Mouse (Mus musculus): Measurements from ENCODE around the gene Fndc10. TPM values are rescaled to one million over a fixed set of nuclear protein-coding genes. Genes with fewer than 3 reads are reported as not detected.

Gene Fndc10
- polyA plus RNA-seq, 1 experiment from 2014 or later = 16.5 TPM

DNA sequence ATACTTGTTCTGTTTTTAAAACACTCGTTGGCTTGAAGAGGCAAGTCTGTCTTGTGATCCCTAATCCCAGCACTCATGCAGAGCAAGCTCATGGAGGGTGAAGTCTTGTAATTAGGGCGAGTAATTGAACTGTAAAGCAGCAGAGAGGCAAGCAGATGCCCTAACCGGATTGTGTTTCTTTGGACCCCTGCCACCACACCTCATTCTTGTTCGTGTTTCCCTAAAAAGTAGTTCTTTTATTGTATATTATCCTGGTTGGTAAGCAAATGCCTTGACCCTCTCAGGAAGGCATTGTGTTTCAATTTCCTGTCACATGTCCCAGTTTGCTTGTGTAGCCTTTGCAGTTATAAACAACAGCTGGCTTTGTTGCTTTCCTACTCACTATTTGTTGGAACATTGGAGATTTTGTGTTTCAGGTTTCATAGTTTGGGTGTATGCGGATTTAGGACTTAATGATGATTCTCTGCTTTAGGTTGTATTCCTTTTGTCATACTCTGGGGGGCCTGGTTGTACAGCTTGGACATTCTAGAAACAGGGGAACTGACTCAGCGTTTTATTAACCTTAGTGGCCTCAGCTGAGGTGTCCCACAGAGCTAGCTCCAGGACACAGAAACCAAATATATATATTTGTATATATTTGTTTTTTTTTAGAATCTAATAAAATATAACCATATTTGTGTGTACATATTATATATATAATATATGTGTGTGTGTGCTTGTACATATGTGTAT is 16.5 kb downstream of the Fndc10 start:
- 63% methylated on average over 6 of the region's 6 CpGs for WGBS
- Histone ChIP-seq H3K9ac (no peak overlapping the region), H3K27me3 (no peaks in the 10 kb centered on the region), H3K27ac (replicated peaks) (peak overlapping the region; percentile 42), H3K36me3 (peaks cover 14% of the 10 kb centered on the region), H3K4me2 (no peak overlapping the region), H3K4me3 (no peak overlapping the region), H3K9me3 (no peaks in the 10 kb centered on the region), H3K4me1 (replicated peaks) (peaks cover 36% of the 10 kb centered on the region)
- ATAC-seq (ENCODE audit: low read depth) = no peak

DNA sequence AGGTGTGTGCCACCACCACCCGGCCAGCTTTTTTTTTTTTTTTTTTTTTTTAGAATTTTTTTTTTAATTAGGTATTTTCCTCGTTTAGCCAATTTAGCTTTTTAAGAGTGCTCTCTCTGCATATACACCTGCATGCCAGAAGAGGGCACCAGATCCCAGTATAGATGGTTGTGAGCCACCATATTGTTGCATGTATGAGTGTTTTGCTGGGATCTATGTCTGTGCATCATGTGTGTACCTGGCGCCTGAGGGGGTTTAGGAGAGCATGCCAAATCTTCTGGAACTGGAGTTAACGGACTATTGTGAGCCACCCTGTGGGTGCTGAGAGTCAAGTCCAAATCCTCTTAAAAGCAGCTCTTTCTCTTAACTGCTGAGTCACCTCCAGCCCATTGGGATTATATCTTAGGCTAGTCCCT is 27.5 kb downstream of the Fndc10 start:
- Histone ChIP-seq H3K4me2 (no peak overlapping the region), H3K36me3 (peaks cover 23% of the 10 kb centered on the region), H3K27me3 (no peaks in the 10 kb centered on the region), H3K27ac (replicated peaks) (no peak overlapping the region), H3K4me1 (replicated peaks) (no peaks in the 10 kb centered on the region), H3K9ac (no peak overlapping the region), H3K9me3 (no peaks in the 10 kb centered on the region), H3K4me3 (no peak overlapping the region)
- WGBS = 53% methylated on average over 4 of the region's 4 CpGs
- peak; percentile 40; the same call in 1 of the 2 replicates for ATAC-seq (ENCODE audit: low read depth)

DNA sequence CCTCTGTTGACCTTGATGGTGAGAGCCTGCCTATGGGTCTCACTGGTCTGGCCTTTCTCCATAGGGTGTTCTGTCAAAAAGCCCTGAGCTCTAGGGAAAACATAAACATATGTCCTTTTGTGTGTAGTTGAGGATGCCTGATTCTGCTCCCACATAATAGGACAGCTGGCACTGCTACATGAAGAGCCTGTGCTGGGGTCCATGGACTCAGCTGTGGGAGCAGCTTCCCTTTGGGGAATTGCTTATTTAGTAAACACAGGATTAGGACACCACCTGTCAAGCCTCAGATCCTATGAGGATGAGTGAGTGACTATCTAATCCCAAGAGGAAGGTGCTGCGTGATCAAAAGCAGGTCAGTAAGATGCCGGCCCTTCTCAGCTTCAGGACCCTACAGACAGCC is 33.9 kb downstream of the Fndc10 start:
- Histone ChIP-seq H3K27me3 (no peaks in the 10 kb centered on the region), H3K4me1 (replicated peaks) (peaks cover 7% of the 10 kb centered on the region), H3K9ac (no peak overlapping the region), H3K4me2 (no peak overlapping the region), H3K36me3 (peaks cover 30% of the 10 kb centered on the region), H3K4me3 (no peak overlapping the region), H3K9me3 (no peaks in the 10 kb centered on the region), H3K27ac (replicated peaks) (peak overlapping the region; percentile 38; the same call in 1 of the 2 replicates)
- WGBS = 62% methylated on average over 2 of the region's 2 CpGs
- no peak for ATAC-seq (ENCODE audit: low read depth)

DNA sequence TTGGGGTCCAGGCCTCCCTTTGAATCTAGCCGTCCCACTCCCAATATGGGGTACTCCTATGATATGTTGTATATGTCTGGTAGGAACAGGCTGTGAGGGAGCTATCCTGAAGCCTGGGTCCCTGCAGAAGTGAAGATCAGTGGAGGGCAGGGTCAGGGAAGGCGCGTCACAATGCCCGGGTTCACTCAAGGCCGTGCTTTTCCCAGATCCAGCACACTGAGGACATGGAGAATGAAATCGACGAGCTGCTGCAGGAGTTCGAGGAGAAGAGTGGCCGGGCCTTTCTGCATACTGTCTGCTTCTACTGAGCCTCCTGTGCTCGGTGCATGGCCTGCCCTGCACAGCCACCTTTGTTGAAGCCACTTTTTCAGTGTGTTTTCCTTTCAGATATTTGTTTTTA is 39.1 kb downstream of the Fndc10 start:
- 89% methylated on average over 10 of the region's 10 CpGs for WGBS
- H3K4me1 ChIP-seq (replicated peaks) = peaks cover 45% of the 10 kb centered on the region

DNA sequence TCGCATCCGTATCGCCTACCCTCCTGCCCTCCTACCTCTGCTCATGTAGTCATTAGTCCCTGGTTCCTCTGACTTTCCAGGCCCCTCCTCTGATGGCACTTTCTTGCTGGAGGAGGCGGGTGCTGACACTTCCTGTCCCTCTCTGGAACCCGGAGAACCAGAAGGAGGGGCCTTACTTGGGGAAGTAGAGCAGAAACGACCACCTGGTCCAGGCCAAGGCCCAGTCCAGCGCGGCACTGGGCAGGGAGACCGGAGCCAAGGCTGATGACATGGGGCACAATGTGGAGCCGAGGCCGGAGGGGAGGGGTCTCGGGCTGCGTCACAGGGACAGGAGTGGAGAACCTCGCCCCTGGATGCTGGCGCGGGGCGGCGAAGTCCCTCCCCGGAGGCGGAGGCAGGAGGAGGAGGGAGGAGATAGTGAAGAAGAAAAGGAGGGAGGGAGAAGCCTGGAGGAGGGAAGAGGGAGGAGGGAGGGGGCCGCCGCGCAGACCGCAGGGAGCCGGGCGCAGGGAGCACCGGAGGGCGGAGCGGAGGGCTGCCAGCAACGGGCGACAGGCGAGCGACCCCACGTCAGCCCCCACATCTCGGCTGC is 40.3 kb downstream of the Fndc10 start, which contains the start of gene Tmem240:
Gene Tmem240 (plus strand): TSS at position 451 of the 592 bp plus-strand sequence.
- Histone ChIP-seq H3K4me3 (peak within 1 kb of the TSS; percentile 68), H3K27me3 (no peaks in the 10 kb centered on the region), H3K36me3 (peaks cover 43% of the 10 kb centered on the region), H3K9ac (peak within 1 kb of the TSS; percentile 95), H3K4me2 (peak within 1 kb of the TSS; percentile 95), H3K9me3 (no peaks in the 10 kb centered on the region), H3K27ac (replicated peaks) (peak within 1 kb of the TSS; percentile 96), H3K4me1 (replicated peaks) (peaks cover 45% of the 10 kb centered on the region)
- under 1% methylated on average over 31 of the region's 35 CpGs for WGBS
- peak; percentile 92 for ATAC-seq (ENCODE audit: low read depth)

More for the DNA sequence above, 39.1 kb downstream of the Fndc10 start:
- 0 out of 2 replicates have a peak overlapping the region, but pooled peaks have one; percentile 95 for H3K4me2 ChIP-seq
- H3K9me3 ChIP-seq = no peaks in the 10 kb centered on the region
- no peaks in the 10 kb centered on the region for H3K27me3 ChIP-seq
- H3K36me3 ChIP-seq = peaks cover 33% of the 10 kb centered on the region
- no peak for ATAC-seq (ENCODE audit: low read depth)
- H3K9ac ChIP-seq = 0 out of 2 replicates have a peak overlapping the region, but pooled peaks have one; percentile 95
- peak overlapping the region; percentile 96 for H3K27ac ChIP-seq (replicated peaks)
- H3K4me3 ChIP-seq = no peak overlapping the region

DNA sequence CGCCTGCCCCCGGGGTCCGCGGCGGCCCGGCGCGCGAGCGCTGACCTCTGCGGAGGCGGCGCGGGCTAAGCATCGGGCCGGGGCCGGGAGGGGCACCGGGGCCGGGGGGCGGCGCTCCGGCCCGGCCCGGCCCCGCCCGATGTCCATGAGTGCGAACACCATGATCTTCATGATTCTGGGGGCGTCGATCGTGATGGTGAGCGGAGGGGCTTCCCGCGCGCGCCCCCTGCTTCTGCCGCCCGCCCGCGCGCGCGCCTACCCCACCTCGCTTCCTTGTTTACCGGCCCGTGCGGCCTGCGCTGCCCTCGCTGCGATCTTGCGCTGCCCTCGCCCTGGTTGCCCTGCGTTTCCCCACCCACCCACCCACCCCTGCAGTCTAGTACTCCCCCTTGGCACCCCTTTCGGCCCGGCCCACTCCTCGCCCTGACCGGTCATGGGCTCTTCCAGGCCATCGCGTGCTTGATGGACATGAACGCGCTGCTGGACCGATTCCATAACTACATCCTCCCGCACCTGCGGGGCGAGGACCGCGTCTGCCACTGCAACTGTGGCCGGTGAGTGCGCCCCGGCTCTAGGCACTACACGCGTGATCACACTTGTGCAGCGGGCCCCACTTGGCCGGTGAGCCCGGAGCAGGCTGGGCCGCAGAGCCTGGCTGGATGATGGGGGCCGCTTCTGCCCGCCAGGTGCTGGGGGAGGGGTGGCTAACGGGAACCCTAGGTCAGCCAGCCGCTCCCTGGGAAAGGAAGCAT is 41.0 kb downstream of the Fndc10 start:
- peak overlapping the region; percentile 68 for H3K4me3 ChIP-seq
- H3K36me3 ChIP-seq = peaks cover 49% of the 10 kb centered on the region
- WGBS = under 1% methylated on average over 41 of the region's 79 CpGs
- peak overlapping the region; percentile 95 for H3K4me2 ChIP-seq
- peaks cover 45% of the 10 kb centered on the region for H3K4me1 ChIP-seq (replicated peaks)
- H3K27me3 ChIP-seq = no peaks in the 10 kb centered on the region
- ATAC-seq (ENCODE audit: low read depth) = peak; percentile 65
- H3K9ac ChIP-seq = peak overlapping the region; percentile 95
- H3K9me3 ChIP-seq = no peaks in the 10 kb centered on the region
- peak overlapping the region; percentile 96 for H3K27ac ChIP-seq (replicated peaks)

DNA sequence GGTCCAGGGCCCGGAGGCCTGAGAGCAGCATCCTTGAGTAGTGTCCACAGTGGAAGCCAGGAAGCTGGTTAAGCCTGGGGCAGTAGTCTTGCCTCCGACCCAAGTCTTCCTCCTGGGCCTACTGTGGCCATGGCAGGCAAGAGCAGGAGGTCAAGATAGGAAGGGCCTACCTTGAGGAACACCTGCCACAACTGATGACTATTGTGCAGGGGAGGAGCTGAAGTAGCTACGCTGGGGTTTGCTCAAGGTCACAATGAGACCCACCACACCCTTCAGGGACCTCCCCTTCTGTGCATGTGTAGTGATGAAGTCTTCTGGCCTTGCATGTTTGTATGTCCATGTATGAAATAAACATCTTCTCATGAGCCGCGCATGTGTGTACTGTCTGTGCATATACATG is 41.6 kb downstream of the Fndc10 start:
- Histone ChIP-seq H3K4me1 (replicated peaks) (peaks cover 45% of the 10 kb centered on the region), H3K9ac (peak overlapping the region; percentile 95), H3K27me3 (no peaks in the 10 kb centered on the region), H3K27ac (replicated peaks) (peak overlapping the region; percentile 96), H3K9me3 (no peaks in the 10 kb centered on the region), H3K4me3 (peak overlapping the region; percentile 68), H3K36me3 (peaks cover 56% of the 10 kb centered on the region), H3K4me2 (peak overlapping the region; percentile 95)
- no peak for ATAC-seq (ENCODE audit: low read depth)
- 72% methylated on average over 5 of the region's 5 CpGs for WGBS

DNA sequence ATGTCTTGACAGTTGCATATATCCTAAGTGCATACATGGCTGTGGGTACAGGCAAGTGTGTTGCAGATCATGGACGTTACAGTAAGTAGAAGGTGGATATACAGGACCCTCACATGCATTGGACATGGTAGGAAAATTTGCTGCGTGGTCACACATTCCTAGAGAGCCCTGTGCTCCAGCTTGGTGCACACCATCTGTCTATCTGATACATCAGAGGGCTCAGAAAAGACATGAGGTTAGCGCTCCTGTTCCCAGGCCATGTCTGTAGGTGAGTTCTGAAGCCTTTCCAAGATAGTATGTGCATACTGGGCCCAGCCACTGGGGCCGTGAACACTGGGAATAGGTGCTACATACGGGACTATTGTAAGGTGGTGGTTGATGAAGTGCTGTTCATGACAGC is 42.3 kb downstream of the Fndc10 start:
- H3K9ac ChIP-seq = peak overlapping the region; percentile 95; the same call in 1 of the 2 replicates
- WGBS = 91% methylated on average over 5 of the region's 5 CpGs
- no peak overlapping the region for H3K27ac ChIP-seq (replicated peaks)
- H3K36me3 ChIP-seq = peaks cover 58% of the 10 kb centered on the region
- H3K4me2 ChIP-seq = peak overlapping the region; percentile 95
- no peak for ATAC-seq (ENCODE audit: low read depth)
- no peaks in the 10 kb centered on the region for H3K9me3 ChIP-seq
- no peaks in the 10 kb centered on the region for H3K27me3 ChIP-seq
- peaks cover 45% of the 10 kb centered on the region for H3K4me1 ChIP-seq (replicated peaks)
- peak overlapping the region; percentile 68 for H3K4me3 ChIP-seq

DNA sequence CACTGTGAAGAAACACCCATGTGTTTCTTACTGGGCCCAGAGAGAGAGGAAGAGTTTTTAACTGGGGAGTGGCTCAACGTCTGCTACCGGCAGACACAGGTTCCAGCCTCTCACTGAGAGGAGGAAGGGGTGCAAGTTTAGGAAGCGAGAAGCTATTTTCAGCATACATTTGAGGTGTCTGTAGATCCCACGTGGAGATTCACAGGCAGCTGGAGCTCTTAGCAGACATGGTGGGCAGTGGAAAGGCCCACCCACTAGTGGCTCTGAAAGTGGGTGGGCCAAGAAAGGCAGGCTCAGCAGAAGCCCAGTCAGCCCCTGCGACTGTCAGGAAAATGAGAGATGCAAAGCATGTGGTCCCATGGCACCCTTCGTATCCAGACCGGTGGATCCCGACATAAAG is 44.1 kb downstream of the Fndc10 start:
- WGBS = 72% methylated on average over 8 of the region's 8 CpGs
- Histone ChIP-seq H3K4me3 (no peak overlapping the region), H3K27ac (replicated peaks) (no peak overlapping the region), H3K36me3 (peaks cover 58% of the 10 kb centered on the region), H3K4me1 (replicated peaks) (peaks cover 42% of the 10 kb centered on the region), H3K27me3 (no peaks in the 10 kb centered on the region), H3K9me3 (no peaks in the 10 kb centered on the region), H3K4me2 (no peak overlapping the region), H3K9ac (no peak overlapping the region)
- ATAC-seq (ENCODE audit: low read depth) = no peak

DNA sequence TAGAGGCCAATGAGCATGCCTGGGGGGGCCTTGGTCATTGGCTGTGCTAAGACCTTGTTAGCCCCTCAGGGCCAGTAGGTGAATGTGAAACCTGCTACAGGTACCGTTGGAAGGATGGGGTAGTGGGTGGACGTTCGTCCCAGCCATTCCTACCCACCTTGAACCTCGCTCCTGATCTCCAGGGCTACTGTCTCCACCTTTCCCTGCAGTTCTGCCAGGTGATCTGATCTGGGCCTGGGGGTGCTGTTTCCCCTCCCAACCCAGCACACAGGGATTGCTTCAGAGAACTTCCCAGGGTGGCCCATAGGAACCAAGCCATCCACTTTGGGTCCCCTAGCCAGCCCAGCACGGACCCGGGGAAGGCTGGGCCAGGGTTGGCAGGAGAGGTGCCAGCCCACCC is 45.0 kb downstream of the Fndc10 start:
- no peak for ATAC-seq (ENCODE audit: low read depth)
- Histone ChIP-seq H3K27ac (replicated peaks) (no peak overlapping the region), H3K4me2 (no peak overlapping the region), H3K27me3 (no peaks in the 10 kb centered on the region), H3K4me3 (no peak overlapping the region), H3K9me3 (no peaks in the 10 kb centered on the region), H3K9ac (no peak overlapping the region), H3K36me3 (peaks cover 66% of the 10 kb centered on the region), H3K4me1 (replicated peaks) (peaks cover 33% of the 10 kb centered on the region)
- 83% methylated on average over 6 of the region's 6 CpGs for WGBS

DNA sequence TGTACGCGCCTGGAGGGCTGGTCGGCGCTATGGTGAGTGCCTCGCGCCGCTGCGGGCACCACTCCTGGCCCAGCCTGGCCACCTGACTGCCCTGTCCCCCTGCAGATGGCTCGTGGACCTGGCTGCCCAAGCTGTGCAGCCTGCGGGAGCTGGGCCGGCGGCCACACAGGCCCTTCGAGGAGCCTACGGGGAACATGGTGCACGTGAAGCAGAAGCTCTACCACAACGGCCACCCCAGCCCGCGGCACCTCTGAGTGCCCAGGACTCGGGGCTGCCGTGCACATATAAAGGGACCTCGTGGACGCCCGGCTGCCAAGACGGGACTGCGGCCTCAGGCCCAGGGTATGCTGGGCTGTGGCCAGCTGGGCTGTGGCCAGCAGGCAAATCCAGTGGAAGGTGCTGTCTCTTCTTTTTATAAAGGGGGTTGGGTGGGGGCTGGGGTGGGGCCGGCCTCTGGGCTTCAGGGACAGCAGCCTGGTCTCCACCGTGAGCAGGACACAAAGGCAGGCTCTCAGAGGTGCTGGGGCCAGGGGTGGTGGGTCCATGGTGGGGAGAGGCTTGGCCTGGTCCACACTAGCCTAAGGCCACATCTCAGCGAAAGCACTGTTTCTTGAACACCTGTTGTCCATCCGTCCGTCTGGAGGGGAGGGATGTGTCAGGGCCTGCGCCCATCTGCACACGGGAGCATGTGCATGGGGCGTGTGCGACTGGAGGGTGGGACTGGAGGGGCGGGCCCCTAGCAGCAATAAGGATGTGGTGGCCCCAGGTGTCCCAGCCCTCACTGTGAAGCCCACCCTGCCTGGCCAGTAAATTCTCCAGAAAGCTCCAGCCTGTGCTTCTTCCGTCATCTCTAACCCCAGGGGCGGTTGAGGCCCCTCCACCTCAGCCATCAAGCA is 45.8 kb downstream of the Fndc10 start:
- Histone ChIP-seq H3K27ac (replicated peaks) (no peak overlapping the region), H3K4me1 (replicated peaks) (peaks cover 30% of the 10 kb centered on the region), H3K9ac (no peak overlapping the region), H3K4me2 (no peak overlapping the region), H3K27me3 (no peaks in the 10 kb centered on the region), H3K9me3 (no peaks in the 10 kb centered on the region), H3K4me3 (no peak overlapping the region), H3K36me3 (peaks cover 74% of the 10 kb centered on the region)
- ATAC-seq (ENCODE audit: low read depth) = 0 out of 2 replicates have a peak, but pooled peaks have one; percentile 12
- 77% methylated on average over 37 of the region's 37 CpGs for WGBS
